Mouse (Mus musculus) layer of hippocampus, adult 2 months (tissue): ENCODE measurements around the gene Armc9. TPM values are rescaled to one million over a fixed set of nuclear protein-coding genes. Genes with fewer than 3 reads are reported as not detected.

Experiments used
- DNase-seq, 2 experiments: peaks; one replicate each; pipeline ENCODE4 v3.0.0; 2022; ENCODE audit warnings: low spot score in 2 of 2
- H3K27ac ChIP-seq: fragments of 200-600 bp; 2 replicates; pipeline ENCODE4 v1.8.1; 2022
- H3K4me3 ChIP-seq: fragments of 200-600 bp; 2 replicates; pipeline ENCODE4 v1.8.1; 2022; ENCODE audit warnings: mild to moderate bottlenecking
- CTCF ChIP-seq: fragments of 200-600 bp; conservative IDR thresholded peaks from 2 replicates; pipeline ENCODE4 v1.8.1; 2022; ENCODE audit warnings: antibody characterized with exemption, mild to moderate bottlenecking, moderate library complexity
- total RNA-seq, 2 experiments: library from RNA; stranded (reverse); gene quantifications; 2 replicates each; pipeline ENCODE4 v1.2.3; 2021

Armc9 gene
- total RNA-seq, 2 experiments from 2014 or later, result 37.3 to 40.1 TPM

GRCm38 (mm10) chr1:86148161-86148560 lies 6.4 kb upstream of the Armc9 start:
- TF ChIP-seq CTCF, result no peak
- no peak overlapping the region for H3K4me3 ChIP-seq
- no peak overlapping the region for H3K27ac ChIP-seq
- DNase-seq, result no peak

- no peak for TF ChIP-seq CTCF
- Histone ChIP-seq H3K27ac (no peak overlapping the region), H3K4me3 (no peak overlapping the region)
- no peak for DNase-seq
These were observed 3.7 kb upstream of the Armc9 start for GRCm38 (mm10) chr1:86150929-86151328.

GRCm38 (mm10) chr1:86151376-86151775 lies 3.2 kb upstream of the Armc9 start:
- DNase-seq, result no peak
- TF ChIP-seq CTCF, result no peak
- Histone ChIP-seq H3K4me3 (no peak overlapping the region), H3K27ac (no peak overlapping the region)

GRCm38 (mm10) chr1:86152618-86153017 lies 2.0 kb upstream of the Armc9 start:
- peak; percentile 64 for TF ChIP-seq CTCF
- no peak overlapping the region for H3K27ac ChIP-seq
- H3K4me3 ChIP-seq, result no peak overlapping the region
- no peak for DNase-seq

- H3K4me3 ChIP-seq, result peak overlapping the region; percentile 89
- no peak for TF ChIP-seq CTCF
- DNase-seq, result no peak
- peak overlapping the region; percentile 95 for H3K27ac ChIP-seq
These were observed 214 bp downstream of the Armc9 start for GRCm38 (mm10) chr1:86154824-86155164.

- H3K4me3 ChIP-seq, result no peak overlapping the region
- no peak for DNase-seq
- no peak for TF ChIP-seq CTCF
- no peak overlapping the region for H3K27ac ChIP-seq
These were observed 1.5 kb downstream of the Armc9 start for GRCm38 (mm10) chr1:86156075-86156474.

GRCm38 (mm10) chr1:86156595-86156994 lies 2.0 kb downstream of the Armc9 start:
- no peak overlapping the region for H3K27ac ChIP-seq
- DNase-seq, result no peak
- no peak for TF ChIP-seq CTCF

GRCm38 (mm10) chr1:86160059-86160458 lies 5.5 kb downstream of the Armc9 start:
- H3K27ac ChIP-seq, result no peak overlapping the region
- TF ChIP-seq CTCF, result no peak
- H3K4me3 ChIP-seq, result no peak overlapping the region
- DNase-seq, result no peak

More at GRCm38 (mm10) chr1:86156595-86156994, 2.0 kb downstream of the Armc9 start:
- H3K4me3 ChIP-seq, result no peak overlapping the region

- TF ChIP-seq CTCF, result no peak
- no peak overlapping the region for H3K4me3 ChIP-seq
- DNase-seq, result no peak
- no peak overlapping the region for H3K27ac ChIP-seq
These were observed 5.9 kb downstream of the Armc9 start for GRCm38 (mm10) chr1:86160479-86160878.

GRCm38 (mm10) chr1:86161061-86161460 lies 6.5 kb downstream of the Armc9 start:
- no peak for TF ChIP-seq CTCF
- no peak overlapping the region for H3K27ac ChIP-seq
- H3K4me3 ChIP-seq, result no peak overlapping the region
- DNase-seq, result no peak

GRCm38 (mm10) chr1:86174602-86175001 lies 20.0 kb downstream of the Armc9 start:
- DNase-seq, result no peak
- Histone ChIP-seq H3K27ac (no peak overlapping the region; the same call in 1 of the 2 replicates), H3K4me3 (no peak overlapping the region)
- TF ChIP-seq CTCF, result peak; percentile 55

GRCm38 (mm10) chr1:86176066-86176465 lies 21.5 kb downstream of the Armc9 start:
- peak overlapping the region; percentile 28; the same call in 1 of the 2 replicates for H3K27ac ChIP-seq
- no peak overlapping the region for H3K4me3 ChIP-seq
- no peak for DNase-seq
- TF ChIP-seq CTCF, result no peak

GRCm38 (mm10) chr1:86178462-86179253 lies 24.1 kb downstream of the Armc9 start:
- peak; percentile 76 to 85 for DNase-seq
- peak; percentile 99 for TF ChIP-seq CTCF
- Histone ChIP-seq H3K27ac (peak overlapping the region; percentile 59), H3K4me3 (no peak overlapping the region)
